Comparison of ENCODE assay signal across 8 mouse cellular contexts in genomic region chr7:137438962-137439361, GRCm38 (mm10). TPM values are rescaled to one million over a fixed set of nuclear protein-coding genes. Genes with fewer than 3 reads are reported as not detected.
DNase-seq lines count a peak whose midpoint lies in the region; ATAC-seq and TF ChIP-seq lines count a peak whose summit lies in the region.
"Not testable (repeated sequence)": the region's sequence is repeated elsewhere in the genome, so short reads cannot be mapped to it uniquely, and the experiment has no call there.

No protein-coding gene starts in this region.

- peaks cover 40% of the 10 kb centered on the region for H3K4me1 ChIP-seq in G1E (ENCODE audit: insufficient read depth, low read depth, low read length)
- H3K4me1 ChIP-seq in embryonic facial prominence, embryonic 15.5 days = peaks cover 24% of the 10 kb centered on the region
- H3K4me1 ChIP-seq in heart, embryonic 11.5 days (ENCODE audit: control insufficient read depth, insufficient read depth, low read length) = not testable (repeated sequence)
- H3K4me1 ChIP-seq in hindbrain, embryonic 16.5 days (ENCODE audit: control insufficient read depth, insufficient read depth, low read depth, low read length) = peaks cover 11% of the 10 kb centered on the region
- H3K4me1 ChIP-seq in limb, embryonic 10.5 days = peaks cover 17% of the 10 kb centered on the region
- H3K4me1 ChIP-seq in liver, postnatal 0 days (ENCODE audit: insufficient read depth) = peaks cover 21% of the 10 kb centered on the region

- not testable (repeated sequence) for TF ChIP-seq POLR2A in myocyte (IDR thresholded peaks at IDR 0.05; ENCODE audit: insufficient read length, low read depth)

- peaks cover 59% of the 10 kb centered on the region for H3K79me2 ChIP-seq in myocyte (ENCODE audit: control insufficient read depth, insufficient read depth)

- H3K27me3 ChIP-seq in G1E (ENCODE audit: insufficient read depth, low read length); embryonic facial prominence, embryonic 15.5 days; heart, embryonic 11.5 days (ENCODE audit: control insufficient read depth, insufficient read depth, low read length); hindbrain, embryonic 16.5 days (replicated peaks; ENCODE audit: control insufficient read depth, insufficient read depth, low read length); limb, embryonic 10.5 days (ENCODE audit: low read depth, poor library complexity, severe bottlenecking); liver, postnatal 0 days (ENCODE audit: insufficient read depth, low read length); myocyte (ENCODE audit: control insufficient read depth, insufficient read depth, insufficient read length): not testable (repeated sequence)

- not testable (repeated sequence) for H3K9me3 ChIP-seq in G1E (replicated peaks); embryonic facial prominence, embryonic 15.5 days (replicated peaks); heart, embryonic 11.5 days (replicated peaks; ENCODE audit: control insufficient read depth, low read length); hindbrain, embryonic 16.5 days (ENCODE audit: control insufficient read depth, low read length); limb, embryonic 10.5 days (replicated peaks); liver, postnatal 0 days (ENCODE audit: low read length)

- H3K4me3 ChIP-seq in G1E (ENCODE audit: low read depth, low read length) = peak overlapping the region; percentile 88
- peak overlapping the region; percentile 98 for H3K4me3 ChIP-seq in embryonic facial prominence, embryonic 15.5 days (replicated peaks)
- peak overlapping the region; percentile 81 for H3K4me3 ChIP-seq in heart, embryonic 11.5 days (ENCODE audit: low read depth, low read length)
- peak overlapping the region; percentile 100 for H3K4me3 ChIP-seq in hindbrain, embryonic 16.5 days (ENCODE audit: low read length)
- peak overlapping the region; percentile 97 for H3K4me3 ChIP-seq in limb, embryonic 10.5 days
- H3K4me3 ChIP-seq in liver, postnatal 0 days (ENCODE audit: low read depth, low read length) = peak overlapping the region; percentile 68
- H3K4me3 ChIP-seq in myocyte = peak overlapping the region; percentile 68

- not testable (repeated sequence) for H3ac ChIP-seq in myocyte (ENCODE audit: control insufficient read depth, insufficient read length)

- not testable (repeated sequence) for TF ChIP-seq EP300 in liver, postnatal 0 days (IDR thresholded peaks at IDR 0.05; ENCODE audit: low read depth)

- ATAC-seq in G1E (ENCODE audit: extremely low read depth, insufficient number of reproducible peaks, low FRiP score, poor library complexity, severe bottlenecking); embryonic facial prominence, embryonic 15.5 days (ENCODE audit: insufficient number of reproducible peaks, low FRiP score, low TSS enrichment, low read depth); heart, embryonic 11.5 days (replicated peaks; ENCODE audit: insufficient number of reproducible peaks, low FRiP score, low TSS enrichment); hindbrain, embryonic 16.5 days; liver, postnatal 0 days: not testable (repeated sequence)

- H3K27ac ChIP-seq in embryonic facial prominence, embryonic 15.5 days (replicated peaks) = peak overlapping the region; percentile 90; the same call in 1 of the 2 replicates
- not testable (repeated sequence) for H3K27ac ChIP-seq in heart, embryonic 11.5 days (ENCODE audit: low read depth, low read length); hindbrain, embryonic 16.5 days (ENCODE audit: low read depth, low read length); limb, embryonic 10.5 days; liver, postnatal 0 days (ENCODE audit: low read depth)

- H3K9ac ChIP-seq in embryonic facial prominence, embryonic 15.5 days = 0 out of 2 replicates have a peak overlapping the region, but pooled peaks have one; percentile 96
- not testable (repeated sequence) for H3K9ac ChIP-seq in heart, embryonic 11.5 days (ENCODE audit: low read depth, low read length); liver, postnatal 0 days (replicated peaks)
- peak overlapping the region; percentile 97 for H3K9ac ChIP-seq in hindbrain, embryonic 16.5 days (ENCODE audit: low read depth, low read length)

- not testable (repeated sequence) for DNase-seq in G1E (ENCODE audit: low spot score); limb, embryonic 10.5 days (ENCODE audit: low spot score); liver, postnatal 0 days
- DNase-seq in thymus, postnatal 25 days = peak; percentile 3

- H3K4me2 ChIP-seq in embryonic facial prominence, embryonic 15.5 days (replicated peaks) = peak overlapping the region; percentile 62
- peak overlapping the region; percentile 90 for H3K4me2 ChIP-seq in heart, embryonic 11.5 days
- peak overlapping the region; percentile 75 for H3K4me2 ChIP-seq in hindbrain, embryonic 16.5 days (ENCODE audit: low read length)
- peak overlapping the region; percentile 95 for H3K4me2 ChIP-seq in liver, postnatal 0 days (ENCODE audit: low read depth, low read length)
- H3K4me2 ChIP-seq in myocyte (ENCODE audit: low read depth) = peak overlapping the region; percentile 90

- TF ChIP-seq CTCF in G1E (IDR thresholded peaks at IDR 0.05; ENCODE audit: low read depth, low read length) = not testable (repeated sequence)
- TF ChIP-seq CTCF in liver, postnatal 0 days (IDR thresholded peaks at IDR 0.05; ENCODE audit: low read depth) = 0 out of 2 replicates have a peak, but pooled peaks have one; percentile 6

- WGBS in embryonic facial prominence, embryonic 15.5 days = 72% methylated on average over 7 of the region's 7 CpGs
- WGBS in heart, embryonic 11.5 days (ENCODE audit: insufficient replicate concordance) = 79% methylated on average over 7 of the region's 7 CpGs
- WGBS in hindbrain, embryonic 16.5 days = 78% methylated on average over 7 of the region's 7 CpGs
- WGBS in limb, embryonic 10.5 days = 87% methylated on average over 7 of the region's 7 CpGs
- WGBS in liver, postnatal 0 days (ENCODE audit: insufficient replicate concordance) = 66% methylated on average over 7 of the region's 7 CpGs

- H3K36me3 ChIP-seq in G1E (replicated peaks) = peaks cover 38% of the 10 kb centered on the region
- H3K36me3 ChIP-seq in embryonic facial prominence, embryonic 15.5 days; heart, embryonic 11.5 days (ENCODE audit: control insufficient read depth, insufficient read depth, low read length); hindbrain, embryonic 16.5 days (ENCODE audit: control insufficient read depth, insufficient read depth, low read length); liver, postnatal 0 days (replicated peaks; ENCODE audit: insufficient read depth, low read length); myocyte (ENCODE audit: control insufficient read depth, insufficient read depth): not testable (repeated sequence)
- H3K36me3 ChIP-seq in limb, embryonic 10.5 days = peaks cover 22% of the 10 kb centered on the region

RNA-seq across cellular contexts. Expression of gene Glrx3, which starts 1.5 kb away (rescaled TPM):
- total RNA-seq in G1E (2014; fragmentation: Nextera tagmentation) (113 and 120 TPM in 2 replicates), G1E (2017) (171 and 187 TPM in 2 replicates)
- polyA plus RNA-seq in G1E (2012) (240 and 252 TPM in 2 replicates), myocyte (2012; fragmentation: generic; extraction: Trizol) (204 TPM)
- polyA plus RNA-seq in embryonic facial prominence, embryonic 15.5 days (2015; fragmentation: Nextera tagmentation; extraction: Ambion mirVana) = 209 and 212 TPM in 2 replicates
- 202 and 211 TPM in 2 replicates for polyA plus RNA-seq in heart, embryonic 11.5 days (2014; fragmentation: Nextera tagmentation; extraction: Ambion mirVana)
- polyA plus RNA-seq in hindbrain, embryonic 16.5 days (2015; fragmentation: Nextera tagmentation; extraction: Ambion mirVana) = 252 and 273 TPM in 2 replicates
- 286 and 318 TPM in 2 replicates for polyA plus RNA-seq in limb, embryonic 10.5 days (2016; fragmentation: Nextera tagmentation; extraction: Ambion mirVana)
- polyA plus RNA-seq in liver, postnatal 0 days (2015; fragmentation: Nextera tagmentation; extraction: Ambion mirVana) = 70.3 and 70.6 TPM in 2 replicates

RNA-seq across cellular contexts. Expression of gene 9430038I01Rik, which starts 28.4 kb away (rescaled TPM):
- total RNA-seq in G1E (2014; fragmentation: Nextera tagmentation) = 2.7 and 6.7 TPM in 2 replicates
- total RNA-seq in G1E (2017) = 15.7 and 18.3 TPM in 2 replicates
- polyA plus RNA-seq in G1E (2012) = 13.0 and 16.9 TPM in 2 replicates
- 21.7 and 22.4 TPM in 2 replicates for polyA plus RNA-seq in embryonic facial prominence, embryonic 15.5 days (2015; fragmentation: Nextera tagmentation; extraction: Ambion mirVana)
- 17.4 TPM in 2 replicates for polyA plus RNA-seq in heart, embryonic 11.5 days (2014; fragmentation: Nextera tagmentation; extraction: Ambion mirVana)
- 12.4 and 15.3 TPM in 2 replicates for polyA plus RNA-seq in hindbrain, embryonic 16.5 days (2015; fragmentation: Nextera tagmentation; extraction: Ambion mirVana)
- polyA plus RNA-seq in limb, embryonic 10.5 days (2016; fragmentation: Nextera tagmentation; extraction: Ambion mirVana) = 22.2 and 24.9 TPM in 2 replicates
- polyA plus RNA-seq in liver, postnatal 0 days (2015; fragmentation: Nextera tagmentation; extraction: Ambion mirVana) = 14.8 and 16.0 TPM in 2 replicates
- 4.9 TPM for polyA plus RNA-seq in myocyte (2012; fragmentation: generic; extraction: Trizol)
